Mouse (Mus musculus) hindbrain, embryonic 16.5 days (tissue): ENCODE measurements at regions not wholly inside any gene's neighbourhood (a gene's known extent, or its start where the extent isn't known, plus 50 kb on each side); places are given as distances from the start of the nearest gene placed in this dataset.

Experiments used
- ATAC-seq: fragments of 200-750 bp; cut with Nextera tagmentation; 2 replicates; pipeline ENCODE4 v1.8.0; 2017; ENCODE audit warnings: moderate TSS enrichment, moderate library complexity
- H3K27ac ChIP-seq: fragments of 300-500 bp; sonication (generic); 2 replicates; pipeline ENCODE4 v1.5.1; 2014; ENCODE audit warnings: low read depth, mild to moderate bottlenecking, control low read depth, low read length, moderate library complexity
- H3K27me3 ChIP-seq: fragments of 300-500 bp; sonication (generic); replicated peaks from 2 replicates; pipeline ENCODE4 v1.6.1; 2014; ENCODE audit warnings: low read length; ENCODE audit not compliant: control insufficient read depth, insufficient read depth
- H3K36me3 ChIP-seq: fragments of 300-500 bp; sonication (generic); 2 replicates; pipeline ENCODE4 v1.6.1; 2014; ENCODE audit warnings: mild to moderate bottlenecking, low read length, moderate library complexity, mixed read lengths; ENCODE audit not compliant: control insufficient read depth, insufficient read depth
- H3K4me1 ChIP-seq: fragments of 300-500 bp; sonication (generic); 2 replicates; pipeline ENCODE4 v1.6.1; 2014; ENCODE audit warnings: low read depth, low read length; ENCODE audit not compliant: control insufficient read depth, insufficient read depth
- H3K4me2 ChIP-seq: fragments of 300-500 bp; sonication (generic); 2 replicates; pipeline ENCODE4 v1.6.1; 2014; ENCODE audit warnings: mild to moderate bottlenecking, low read length, control low read depth, moderate library complexity
- H3K4me3 ChIP-seq: fragments of 300-500 bp; sonication (generic); 2 replicates; pipeline ENCODE4 v1.5.1; 2014; ENCODE audit warnings: mild to moderate bottlenecking, low read length, control low read depth, moderate library complexity
- H3K9ac ChIP-seq: fragments of 300-500 bp; sonication (generic); 2 replicates; pipeline ENCODE4 v1.6.1; 2014; ENCODE audit warnings: low read depth, mild to moderate bottlenecking, control low read depth, low read length, moderate library complexity
- H3K9me3 ChIP-seq: fragments of 300-500 bp; sonication (generic); 2 replicates; pipeline ENCODE4 v1.6.1; 2014; ENCODE audit warnings: mild to moderate bottlenecking, low read length, moderate library complexity; ENCODE audit not compliant: control insufficient read depth
- WGBS: fragments of 180-500 bp; shearing (Covaris S2); extraction: QIAGEN DNeasy Blood & Tissue Kit; methylation state at CpG from one replicate; pipeline ENCODE4 v1.1.7; 2014; 5-methylcytosine and 5-hydroxymethylcytosine counted together

DNA sequence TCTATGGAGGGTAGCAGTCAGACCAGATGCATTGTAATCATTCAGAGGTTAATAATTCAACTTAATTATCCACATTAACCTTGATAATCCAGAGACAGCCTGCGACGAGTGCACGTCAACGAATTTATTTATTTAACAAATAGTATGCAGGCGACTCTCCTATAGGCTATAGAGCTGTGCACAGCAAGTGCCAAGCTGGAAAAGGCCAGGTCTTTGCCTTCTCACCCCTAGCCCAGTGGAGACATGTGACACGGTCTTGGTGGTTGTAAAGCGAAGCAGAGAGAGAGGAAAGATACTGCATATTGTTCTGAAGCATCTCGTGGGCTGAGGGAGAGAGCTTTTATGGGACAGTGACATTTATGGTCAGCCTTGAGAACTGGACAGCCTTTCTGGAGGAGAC lies 146.7 kb downstream of the Fam43a start:
- H3K9ac ChIP-seq = no peak overlapping the region
- no peaks in the 10 kb centered on the region for H3K27me3 ChIP-seq
- H3K4me3 ChIP-seq = no peak overlapping the region
- H3K27ac ChIP-seq = no peak overlapping the region; the same call in 1 of the 2 replicates
- H3K4me1 ChIP-seq = peaks cover 5% of the 10 kb centered on the region
- no peaks in the 10 kb centered on the region for H3K9me3 ChIP-seq
- ATAC-seq = no peak; the same call in 1 of the 2 replicates
- H3K4me2 ChIP-seq = no peak overlapping the region
- H3K36me3 ChIP-seq = no peaks in the 10 kb centered on the region
- WGBS = 47% methylated on average over 8 of the region's 8 CpGs

DNA sequence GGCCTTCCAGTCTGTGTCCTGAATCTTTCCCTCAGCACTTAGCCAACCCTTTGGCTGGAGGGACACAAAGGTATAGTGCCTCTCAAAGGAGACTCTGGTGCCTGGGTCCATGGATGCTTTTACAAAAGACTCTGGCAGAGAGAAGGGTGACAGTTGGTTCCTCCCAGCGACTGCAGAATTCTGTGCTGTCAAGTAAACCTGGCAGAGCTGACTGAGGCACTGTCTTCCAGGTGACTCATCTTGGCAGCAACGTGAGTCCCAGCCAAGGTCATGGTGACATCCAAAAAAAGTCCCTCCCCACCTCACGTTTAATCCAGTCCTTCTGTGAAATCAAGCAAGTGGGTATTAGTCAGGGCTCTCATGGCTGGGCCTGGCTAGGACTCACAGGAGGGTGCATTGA lies 150.3 kb downstream of the Fam43a start:
- Histone ChIP-seq H3K27ac (no peak overlapping the region), H3K4me2 (no peak overlapping the region), H3K9ac (no peak overlapping the region), H3K4me3 (no peak overlapping the region), H3K4me1 (peaks cover 5% of the 10 kb centered on the region), H3K9me3 (no peaks in the 10 kb centered on the region), H3K36me3 (no peaks in the 10 kb centered on the region), H3K27me3 (no peaks in the 10 kb centered on the region)
- ATAC-seq = no peak
- WGBS = 58% methylated on average over 3 of the region's 3 CpGs

DNA sequence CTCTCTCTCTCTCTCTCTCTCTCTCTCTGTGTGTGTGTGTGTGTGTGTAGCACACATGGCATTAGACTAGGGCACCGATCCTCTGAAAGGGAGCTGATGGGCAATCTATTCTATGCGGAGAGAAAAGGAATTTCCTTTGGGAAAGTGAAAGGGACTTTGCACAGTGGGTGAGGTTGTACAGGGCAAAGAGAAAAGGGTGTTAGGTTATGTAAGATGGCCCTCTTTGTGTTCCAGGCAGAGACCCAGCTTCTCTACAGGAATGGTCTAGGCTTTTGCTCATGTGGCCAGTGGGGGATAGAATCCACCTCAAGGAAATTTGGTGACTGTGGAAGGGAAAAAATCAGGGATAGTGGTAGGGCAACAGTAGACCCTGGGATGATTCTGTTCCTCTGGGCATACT lies 156.2 kb downstream of the Fam43a start:
- WGBS = 90% methylated on average over 2 of the region's 2 CpGs
- no peak overlapping the region for H3K4me3 ChIP-seq
- no peak overlapping the region for H3K4me2 ChIP-seq
- no peaks in the 10 kb centered on the region for H3K36me3 ChIP-seq
- H3K27me3 ChIP-seq = no peaks in the 10 kb centered on the region
- H3K27ac ChIP-seq = no peak overlapping the region
- no peaks in the 10 kb centered on the region for H3K4me1 ChIP-seq
- ATAC-seq = no peak
- H3K9ac ChIP-seq = no peak overlapping the region
- no peaks in the 10 kb centered on the region for H3K9me3 ChIP-seq

DNA sequence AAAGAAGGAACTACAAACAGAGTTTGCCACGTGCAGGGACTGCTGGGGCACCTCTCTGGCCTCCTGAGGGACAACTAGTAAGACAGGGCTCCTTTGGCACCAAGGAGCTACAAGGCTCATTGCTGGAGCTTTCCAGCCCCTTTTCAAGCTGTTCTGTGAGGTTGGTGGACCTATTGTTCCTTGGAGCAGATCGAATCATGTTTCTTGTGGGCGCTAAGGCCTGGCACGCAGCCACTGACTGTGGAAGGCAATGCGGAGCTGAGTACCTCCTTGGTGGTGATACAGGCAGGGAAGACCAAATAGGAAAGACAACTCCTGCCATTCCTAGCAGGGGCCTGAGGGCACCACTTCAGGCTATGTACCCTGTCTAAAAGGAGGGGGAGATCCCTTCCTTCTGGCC lies 157.2 kb downstream of the Fam43a start:
- no peak overlapping the region for H3K4me2 ChIP-seq
- no peak overlapping the region for H3K27ac ChIP-seq
- no peak overlapping the region for H3K4me3 ChIP-seq
- no peaks in the 10 kb centered on the region for H3K9me3 ChIP-seq
- 61% methylated on average over 5 of the region's 5 CpGs for WGBS
- no peaks in the 10 kb centered on the region for H3K27me3 ChIP-seq
- no peaks in the 10 kb centered on the region for H3K36me3 ChIP-seq
- H3K4me1 ChIP-seq = no peaks in the 10 kb centered on the region
- no peak overlapping the region for H3K9ac ChIP-seq
- no peak for ATAC-seq

DNA sequence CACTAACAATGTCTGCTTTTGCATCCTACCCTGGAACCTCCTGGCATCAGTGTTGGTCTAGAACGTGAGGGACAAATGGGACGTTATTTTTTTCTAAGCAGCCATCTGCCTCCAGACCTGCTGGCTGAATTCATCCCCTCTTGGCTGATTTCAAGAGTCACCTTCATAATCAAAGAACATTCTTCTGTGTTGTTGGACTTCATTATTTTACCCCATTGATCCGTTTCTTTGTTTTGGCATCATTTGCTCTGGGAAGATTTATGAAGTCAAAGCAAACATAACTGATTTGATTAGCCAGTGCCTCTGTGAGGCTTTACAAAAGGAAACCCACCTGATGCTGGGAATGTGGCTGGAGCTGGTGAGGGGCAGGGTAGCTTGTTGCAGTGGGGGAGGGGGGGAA lies 158.0 kb downstream of the Fam43a start:
- Histone ChIP-seq H3K4me3 (no peak overlapping the region), H3K36me3 (no peaks in the 10 kb centered on the region), H3K9me3 (no peaks in the 10 kb centered on the region), H3K4me2 (no peak overlapping the region), H3K27ac (no peak overlapping the region), H3K27me3 (no peaks in the 10 kb centered on the region), H3K9ac (no peak overlapping the region), H3K4me1 (no peaks in the 10 kb centered on the region)
- ATAC-seq = no peak
- 81% methylated on average over 3 of the region's 3 CpGs for WGBS

DNA sequence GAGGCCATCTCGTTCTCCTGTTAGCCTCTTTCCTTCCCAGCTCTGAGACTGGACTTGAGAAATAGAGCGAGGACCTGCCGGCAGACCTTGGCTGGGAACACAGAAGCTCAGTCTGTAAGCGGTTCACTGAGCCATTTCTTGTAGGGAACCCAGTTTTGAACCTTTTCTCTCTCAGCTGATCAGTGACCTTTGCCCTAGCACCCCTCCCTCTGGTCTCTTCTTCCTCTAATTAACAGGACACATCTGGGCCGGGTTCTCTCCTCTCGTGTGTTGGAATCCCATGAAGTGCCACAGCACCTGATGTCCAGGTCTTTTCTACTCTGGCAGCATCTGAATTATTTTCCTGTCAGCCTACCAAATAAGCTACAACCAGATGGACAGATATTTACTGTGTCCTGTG lies 158.5 kb downstream of the Fam43a start:
- Histone ChIP-seq H3K27ac (no peak overlapping the region), H3K27me3 (no peaks in the 10 kb centered on the region), H3K9ac (no peak overlapping the region), H3K4me1 (no peaks in the 10 kb centered on the region), H3K36me3 (no peaks in the 10 kb centered on the region), H3K9me3 (no peaks in the 10 kb centered on the region), H3K4me3 (no peak overlapping the region), H3K4me2 (no peak overlapping the region)
- no peak for ATAC-seq
- 82% methylated on average over 6 of the region's 6 CpGs for WGBS

DNA sequence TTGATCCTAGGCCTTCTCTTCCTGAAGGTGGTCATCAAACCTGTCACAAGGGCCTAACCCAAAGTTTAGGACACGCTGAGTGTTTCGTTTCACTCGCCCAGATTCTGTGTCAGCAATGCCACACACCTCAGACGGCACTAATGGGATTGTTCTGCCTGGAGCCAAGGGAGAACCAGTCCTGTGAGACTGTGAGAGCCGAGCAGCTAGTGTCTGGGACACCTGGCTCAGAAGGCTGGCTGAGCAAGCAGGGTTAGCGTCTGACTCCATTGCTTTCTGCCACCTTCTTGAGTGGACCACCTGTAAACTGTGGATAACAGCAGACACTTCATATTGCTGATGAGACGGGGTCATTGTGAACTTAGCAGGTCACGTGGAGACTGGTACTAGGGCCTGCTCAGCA lies 160.0 kb downstream of the Fam43a start:
- Histone ChIP-seq H3K9ac (no peak overlapping the region), H3K27me3 (no peaks in the 10 kb centered on the region), H3K4me2 (no peak overlapping the region), H3K4me3 (no peak overlapping the region), H3K9me3 (no peaks in the 10 kb centered on the region), H3K27ac (no peak overlapping the region), H3K4me1 (no peaks in the 10 kb centered on the region), H3K36me3 (no peaks in the 10 kb centered on the region)
- ATAC-seq = no peak
- WGBS = 83% methylated on average over 8 of the region's 8 CpGs

DNA sequence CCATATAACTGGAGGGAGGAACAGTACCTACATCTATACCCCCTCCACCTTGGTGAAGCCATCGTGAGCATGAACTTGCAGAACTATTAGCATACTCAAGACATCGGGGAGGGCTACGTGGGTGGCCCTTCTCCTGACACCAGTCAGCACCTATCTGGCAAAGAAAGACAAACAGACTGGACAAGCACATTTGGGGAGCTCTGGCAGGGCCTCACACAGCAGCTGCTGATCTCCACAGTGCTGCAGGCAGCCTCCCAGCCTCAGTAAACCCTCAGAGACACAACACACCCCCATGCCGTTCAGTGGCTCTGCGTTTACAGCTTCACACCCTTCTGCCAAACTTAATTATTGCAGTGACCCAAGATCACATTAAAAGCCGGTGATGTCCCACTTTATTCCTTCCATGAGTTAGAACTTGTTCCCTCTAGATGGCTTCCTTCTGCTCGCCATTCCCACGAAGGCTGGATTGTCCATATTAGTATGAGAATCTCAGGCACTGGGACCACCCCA lies 161.7 kb downstream of the Fam43a start:
- H3K27ac ChIP-seq = no peak overlapping the region
- H3K4me1 ChIP-seq = no peaks in the 10 kb centered on the region
- H3K27me3 ChIP-seq = no peaks in the 10 kb centered on the region
- H3K9me3 ChIP-seq = no peaks in the 10 kb centered on the region
- H3K9ac ChIP-seq = no peak overlapping the region
- H3K4me3 ChIP-seq = no peak overlapping the region
- H3K36me3 ChIP-seq = no peaks in the 10 kb centered on the region
- ATAC-seq = no peak
- WGBS = 68% methylated on average over 8 of the region's 8 CpGs
- no peak overlapping the region for H3K4me2 ChIP-seq

DNA sequence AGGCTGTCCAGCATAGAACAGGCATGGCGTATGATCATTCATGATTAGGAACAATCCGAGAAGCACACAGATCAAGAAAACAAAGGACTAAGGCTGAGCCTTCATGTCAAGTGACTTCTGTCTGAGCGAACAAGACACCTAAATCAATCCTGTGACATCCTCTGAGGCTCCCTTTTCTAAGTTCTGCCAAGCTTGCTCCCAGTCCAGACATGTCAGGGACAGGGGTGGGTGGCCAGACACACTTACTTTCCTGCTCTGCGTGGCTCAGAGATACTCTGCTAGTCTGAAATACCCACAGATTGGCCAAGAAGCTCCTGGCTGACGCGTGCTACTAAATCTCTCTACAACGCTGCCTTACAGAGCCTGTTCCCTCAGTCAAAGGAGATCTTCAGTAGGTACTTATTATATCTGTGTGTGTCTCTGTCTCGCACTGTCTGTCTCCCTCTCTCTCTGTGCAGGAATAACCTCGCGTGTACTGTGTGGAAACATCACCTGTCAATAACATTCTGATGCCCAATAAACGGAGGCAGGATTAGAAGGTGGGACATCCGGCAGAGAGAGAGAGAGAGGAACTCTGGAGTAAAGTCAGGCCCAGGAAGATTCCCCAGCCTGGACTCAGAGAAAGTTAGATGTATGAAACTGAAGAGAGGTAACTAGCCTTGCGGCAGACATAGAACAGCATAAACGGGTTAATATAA lies 163.5 kb downstream of the Fam43a start:
- H3K4me2 ChIP-seq = no peak overlapping the region
- no peak overlapping the region for H3K27ac ChIP-seq
- no peaks in the 10 kb centered on the region for H3K27me3 ChIP-seq
- H3K9ac ChIP-seq = no peak overlapping the region
- ATAC-seq = no peak
- H3K36me3 ChIP-seq = no peaks in the 10 kb centered on the region
- WGBS = 73% methylated on average over 14 of the region's 14 CpGs
- no peaks in the 10 kb centered on the region for H3K9me3 ChIP-seq
- H3K4me1 ChIP-seq = no peaks in the 10 kb centered on the region
- H3K4me3 ChIP-seq = no peak overlapping the region
